Mouse (Mus musculus) kidney, adult 8-10 months (tissue): Measurements from ENCODE around the gene Yars.
A peak's percentile ranks its signal among the peaks of the same experiment; 100 is the strongest.

Source experiments
- DNase-seq, 2 experiments: peaks; one replicate each; pipeline ENCODE4 v3.0.0; 2022

Gene Yars

DNA sequence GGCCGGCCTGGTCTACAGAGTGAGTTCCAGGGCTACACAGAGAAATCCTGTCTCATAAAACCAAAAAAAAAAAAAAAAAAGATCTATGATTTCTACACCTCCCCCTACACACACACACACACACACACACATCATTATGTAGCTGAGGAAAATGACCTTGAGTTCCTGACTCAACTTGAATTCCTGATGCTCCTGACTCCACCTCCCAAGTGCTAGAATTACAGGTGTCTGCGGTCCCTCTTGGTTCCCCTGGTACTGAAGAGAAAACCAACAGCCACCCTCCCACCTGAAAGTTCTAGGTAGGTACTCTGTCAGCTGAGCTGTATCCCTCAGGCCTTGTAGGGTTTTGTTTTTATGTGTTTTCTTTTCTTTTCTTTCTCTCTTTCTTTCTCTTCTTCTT is 62.9 kb downstream of the Yars start:
- DNase-seq: no peak

- DNase-seq: no peak
These were observed 65.0 kb downstream of the Yars start for GRCm38 (mm10) chr4:129254571-129254970.

DNA sequence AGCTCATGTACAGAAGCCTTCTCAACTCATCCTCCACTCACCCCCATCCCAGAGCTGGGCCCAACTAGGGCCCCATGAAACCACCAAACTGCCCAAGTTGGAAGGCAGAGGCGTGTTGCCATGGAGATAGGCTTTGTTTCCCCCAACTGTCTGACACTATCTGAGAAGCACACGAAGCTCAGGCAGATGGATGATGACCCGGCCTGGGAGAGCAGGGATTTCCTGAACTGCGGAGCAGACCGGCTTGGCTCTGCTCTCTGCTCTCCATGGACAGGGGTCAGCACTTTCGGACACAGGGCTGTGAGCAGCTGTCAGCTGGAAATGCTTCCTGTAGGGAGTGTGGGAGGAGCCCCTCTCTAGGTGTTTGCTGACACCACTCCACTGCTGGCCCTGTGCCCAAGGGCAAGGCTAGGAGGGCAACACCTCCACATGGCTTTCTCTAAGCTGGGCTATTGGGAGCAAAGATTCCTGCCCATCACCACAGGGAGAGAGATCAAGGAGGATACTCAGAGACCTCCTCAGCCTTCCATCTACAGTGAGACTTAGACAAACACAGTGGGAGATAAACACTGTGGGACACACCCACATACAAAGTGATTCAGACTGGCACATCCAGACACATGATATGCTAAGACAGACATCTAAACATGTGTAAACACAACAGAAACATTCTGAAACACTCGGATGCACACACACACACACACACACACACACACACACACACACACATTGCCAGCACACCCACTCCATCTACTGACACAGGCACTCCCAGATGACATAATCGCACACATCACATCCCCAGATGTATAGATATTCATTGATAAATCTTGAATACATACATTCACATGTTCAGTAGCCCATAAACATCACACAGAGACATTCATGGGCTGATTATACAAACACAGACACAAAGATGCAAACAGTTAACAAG is 67.2 kb downstream of the Yars start:
- peak; percentile 66 to 79 for DNase-seq

GRCm38 (mm10) chr4:129259101-129259500 is 69.5 kb downstream of the Yars start:
- DNase-seq: no peak

- no peak for DNase-seq
These were observed 71.1 kb downstream of the Yars start for GRCm38 (mm10) chr4:129260678-129261077.

GRCm38 (mm10) chr4:129261196-129261595 is 71.6 kb downstream of the Yars start, which contains the start of gene C77080:
C77080 (minus strand) TSS chr4:129261404.
- DNase-seq: no peak

DNA sequence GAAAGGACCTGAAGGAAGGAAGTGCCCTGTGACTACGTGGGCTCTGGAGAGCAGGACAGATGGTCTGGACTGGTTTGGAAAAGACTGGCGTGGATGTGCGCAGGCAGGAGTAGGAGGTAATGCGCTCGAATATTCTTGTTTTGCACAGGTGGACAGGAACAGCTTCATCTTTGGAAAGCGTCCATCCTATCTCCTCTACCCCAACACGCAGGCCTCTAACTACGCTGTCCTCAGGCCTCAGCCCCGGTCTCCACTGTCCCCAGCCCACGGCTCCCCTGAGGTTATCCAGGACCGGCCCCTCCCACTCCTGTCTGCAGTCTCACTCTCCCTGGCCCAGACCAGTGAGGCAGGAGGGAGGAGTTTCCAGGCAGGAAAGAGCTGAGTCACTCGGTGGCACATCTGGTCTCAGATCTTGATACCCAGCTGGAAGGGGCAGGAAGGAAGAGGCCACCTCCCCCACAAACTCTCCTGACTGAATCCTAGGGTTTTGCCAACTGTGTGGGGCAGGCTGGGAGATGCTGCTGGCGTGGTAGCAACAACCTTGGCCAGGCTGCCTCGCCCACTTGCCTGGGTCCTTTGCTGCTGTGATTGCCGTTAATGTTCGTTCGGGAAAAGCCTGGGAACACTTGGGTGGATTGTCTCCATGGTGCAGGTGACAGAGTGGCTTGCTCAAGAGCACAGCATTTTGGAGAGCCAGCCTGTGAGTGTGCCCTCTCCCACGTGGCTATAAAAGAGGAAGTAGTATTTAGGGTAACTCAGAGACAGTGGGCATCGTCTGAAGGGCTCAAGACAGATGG is 73.9 kb downstream of the Yars start:
- peak; percentile 48 to 62 for DNase-seq

DNA sequence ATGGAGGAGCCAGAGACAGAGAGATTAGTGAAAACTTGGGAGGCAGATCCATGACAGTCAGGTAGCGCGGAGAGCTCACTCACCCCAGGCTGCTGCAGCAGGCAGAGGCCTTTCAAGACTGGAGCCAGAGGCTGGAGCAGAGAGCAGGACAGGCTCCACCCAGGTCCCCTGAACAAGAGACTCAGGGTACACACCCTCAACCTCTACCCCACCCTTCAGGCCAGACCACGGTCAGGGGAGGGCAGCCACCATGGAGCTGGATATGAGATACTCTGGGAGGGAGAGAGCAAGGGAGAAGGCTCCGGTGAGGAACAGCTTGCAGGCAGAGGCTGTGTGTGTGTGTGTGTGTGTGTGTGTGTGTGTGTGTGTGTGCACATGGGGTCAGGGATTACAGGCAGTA is 76.6 kb downstream of the Yars start:
- DNase-seq: no peak

- DNase-seq: no peak
These were observed 77.3 kb downstream of the Yars start for GRCm38 (mm10) chr4:129266821-129267220.

GRCm38 (mm10) chr4:129268698-129269097 is 79.1 kb downstream of the Yars start:
- no peak for DNase-seq
